Mouse (Mus musculus): ENCODE data around the gene Numb.
"Not testable (repeated sequence)": the region's sequence is repeated elsewhere in the genome, so short reads cannot be mapped to it uniquely, and the experiment has no call there.

The Numb gene

DNA sequence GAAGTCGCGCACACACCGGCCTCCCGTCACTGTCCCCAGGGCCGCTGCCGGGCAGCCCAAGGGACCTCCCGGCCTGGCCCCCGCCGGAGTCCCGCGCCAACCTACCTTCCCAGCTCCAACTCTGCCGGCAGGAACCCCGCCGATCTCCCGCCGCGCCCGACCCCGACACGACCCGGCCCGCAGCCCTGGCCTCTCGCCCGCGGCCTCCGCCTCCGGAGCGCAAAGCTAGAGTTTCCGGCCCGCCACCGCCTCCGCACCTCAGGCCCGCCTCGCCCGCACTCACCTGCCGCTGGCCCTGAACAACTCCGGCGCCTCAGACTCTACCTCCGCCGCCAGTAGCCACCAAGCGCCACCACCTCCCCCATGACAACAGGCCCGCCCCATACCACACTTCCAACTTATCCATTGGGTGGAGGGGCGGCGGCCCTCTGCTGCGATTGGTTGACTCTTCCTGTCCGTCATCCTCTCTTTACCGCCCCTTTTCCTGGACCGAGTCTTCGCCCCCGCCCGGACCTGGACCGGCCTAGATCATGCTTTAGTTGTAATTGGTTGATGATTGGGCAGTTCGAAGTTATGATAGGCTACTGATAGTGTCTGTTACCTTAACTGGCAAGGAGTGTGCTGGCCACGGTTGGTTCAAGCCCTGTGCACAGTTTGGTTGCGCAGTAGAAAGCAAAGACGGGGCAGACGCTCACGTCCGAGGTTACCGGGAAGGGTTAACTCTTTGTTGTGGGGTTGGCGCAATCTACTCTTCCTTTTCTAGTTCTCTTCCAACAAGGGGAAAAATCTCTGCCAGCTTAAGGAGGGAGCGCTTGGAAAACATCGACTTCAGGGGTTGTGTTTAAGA lies at the start of gene Numb:
Gene Numb, minus strand, starts transcription at position 400 of the 847 bp plus-strand sequence.
- DNase-seq, result peak; percentile 97

DNA sequence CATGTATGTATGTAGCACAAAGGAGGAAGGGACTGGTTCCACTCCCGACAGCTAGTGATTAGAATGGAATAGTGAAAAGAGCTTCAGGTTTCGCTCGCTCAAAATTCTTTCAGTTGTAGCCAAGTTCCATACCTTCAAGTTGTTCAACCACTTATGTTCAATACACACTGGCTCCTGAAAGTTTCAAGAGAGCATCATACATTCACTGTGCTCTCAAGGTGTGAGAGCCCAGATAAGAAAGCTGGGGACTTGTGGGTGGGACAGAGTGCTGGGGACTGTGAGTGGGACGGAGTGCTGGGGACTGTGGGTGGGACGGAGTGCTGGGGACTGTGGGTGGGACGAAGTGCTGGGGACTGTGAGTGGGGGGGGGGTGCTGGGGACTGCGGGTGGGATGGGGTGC lies 43.5 kb upstream of the Numb start:
- no peak for DNase-seq

DNA sequence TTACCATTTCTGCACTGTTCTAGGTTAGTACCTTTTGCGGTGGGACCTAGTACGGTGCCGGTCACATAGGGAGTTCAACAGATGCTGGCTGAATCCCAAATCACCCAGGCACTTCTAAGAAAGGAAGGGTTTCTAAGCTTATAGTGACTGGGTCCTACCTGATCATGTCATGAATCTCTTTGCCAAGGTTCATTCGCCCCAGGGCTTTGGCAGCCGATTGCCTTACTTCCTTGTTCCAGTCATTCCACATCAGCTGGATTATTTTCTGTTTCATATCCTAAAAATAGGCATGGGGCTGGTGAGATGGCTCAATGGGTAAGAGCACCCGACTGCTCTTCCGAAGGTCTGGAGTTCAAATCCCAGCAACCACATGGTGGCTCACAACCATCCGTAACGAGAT lies 36.5 kb upstream of the Numb start:
- DNase-seq, result no peak

DNA sequence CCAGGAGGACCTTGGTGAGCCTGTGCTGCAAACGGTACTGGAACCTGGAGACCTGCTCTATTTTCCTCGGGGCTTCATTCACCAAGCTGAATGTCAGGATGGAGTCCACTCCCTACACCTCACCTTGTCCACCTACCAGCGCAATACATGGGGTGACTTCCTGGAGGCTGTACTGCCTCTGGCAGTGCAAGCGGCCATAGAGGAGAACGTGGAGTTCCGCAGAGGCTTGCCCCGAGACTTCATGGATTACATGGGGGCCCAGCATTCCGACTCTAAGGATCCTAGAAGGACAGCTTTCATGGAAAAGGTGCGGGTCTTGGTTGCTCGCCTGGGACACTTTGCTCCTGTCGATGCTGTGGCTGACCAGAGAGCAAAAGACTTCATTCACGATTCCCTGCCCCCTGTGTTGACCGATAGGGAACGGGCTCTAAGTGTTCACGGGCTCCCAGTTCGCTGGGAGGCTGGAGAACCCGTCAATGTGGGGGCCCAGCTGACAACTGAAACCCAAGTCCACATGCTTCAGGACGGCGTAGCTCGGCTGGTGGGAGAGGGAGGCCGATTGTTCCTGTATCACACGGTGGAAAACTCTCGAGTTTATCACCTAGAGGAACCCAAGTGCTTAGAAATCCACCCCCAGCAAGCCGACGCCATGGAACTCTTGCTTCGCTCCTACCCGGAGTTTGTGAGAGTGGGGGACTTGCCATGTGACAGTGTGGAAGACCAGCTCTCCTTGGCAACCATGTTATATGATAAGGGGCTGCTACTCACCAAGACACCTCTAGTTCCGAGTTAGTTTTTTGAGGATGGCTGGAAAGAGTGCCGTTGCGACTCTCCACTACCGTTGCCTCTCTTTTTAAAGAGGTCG lies 30.2 kb upstream of the Numb start:
- no peak for DNase-seq

GRCm38 (mm10) chr12:83950840-83951701 lies 29.3 kb upstream of the Numb start:
- DNase-seq, result peak; percentile 31

DNA sequence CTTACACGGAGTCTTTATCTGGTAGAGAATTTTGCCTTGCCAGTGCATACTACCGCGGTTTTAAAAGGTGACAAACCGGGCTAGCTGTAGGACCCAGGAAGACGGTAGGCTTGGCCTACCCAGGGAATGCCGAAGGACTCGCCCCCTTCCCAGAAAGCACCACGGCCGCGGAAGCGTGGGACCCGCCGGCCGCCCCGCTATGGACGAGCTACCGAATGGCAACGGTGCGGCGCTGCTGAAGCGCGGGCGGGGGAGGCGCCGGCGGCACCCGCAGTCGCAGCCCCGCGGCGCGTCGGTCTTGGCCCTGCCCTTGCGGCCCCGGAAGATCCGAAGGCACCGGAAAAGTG lies 28.7 kb upstream of the Numb start, which contains the start of gene Riox1:
Gene Riox1, plus strand, starts transcription at position 116 of the 347 bp plus-strand sequence.
- DNase-seq, result peak; percentile 83

DNA sequence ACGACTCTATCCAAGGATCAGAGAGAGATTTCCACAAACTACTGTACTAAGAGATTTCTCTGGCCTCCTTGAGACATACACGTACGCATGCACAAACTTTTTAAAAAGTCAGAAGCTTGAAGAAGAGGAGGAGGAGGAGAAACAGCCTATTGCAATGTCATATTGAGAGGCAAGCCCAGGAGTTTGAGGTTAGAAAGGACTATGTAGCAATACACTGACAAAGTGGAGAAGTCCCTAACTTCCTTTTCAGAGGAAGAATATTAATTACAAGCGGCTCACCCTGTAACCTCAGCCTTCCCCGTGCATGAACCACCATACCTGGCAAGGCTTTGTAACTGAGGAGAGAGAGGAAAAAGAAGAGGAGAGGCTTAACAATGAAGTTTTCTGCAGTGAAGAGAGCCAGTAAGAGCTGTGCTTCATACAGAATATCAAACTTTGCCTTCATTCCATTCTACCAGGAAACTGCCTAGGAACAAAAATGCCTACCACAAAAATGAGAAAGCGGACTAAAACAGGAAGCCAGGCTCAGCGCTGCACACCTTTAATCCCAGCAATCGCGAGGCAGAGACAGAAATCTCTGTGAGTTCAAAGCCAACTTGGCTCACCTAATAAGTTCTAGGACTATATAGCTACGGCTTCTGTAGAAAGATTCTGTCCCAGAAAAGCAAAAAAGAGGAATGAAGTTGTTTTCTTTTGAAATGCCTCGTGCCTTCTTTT lies 28.2 kb upstream of the Numb start:
- no peak for DNase-seq

GRCm38 (mm10) chr12:83949043-83949442 lies 27.3 kb upstream of the Numb start:
- DNase-seq, result no peak

- peak; percentile 49 for DNase-seq
These were observed 25.6 kb upstream of the Numb start for GRCm38 (mm10) chr12:83947260-83947811.

DNA sequence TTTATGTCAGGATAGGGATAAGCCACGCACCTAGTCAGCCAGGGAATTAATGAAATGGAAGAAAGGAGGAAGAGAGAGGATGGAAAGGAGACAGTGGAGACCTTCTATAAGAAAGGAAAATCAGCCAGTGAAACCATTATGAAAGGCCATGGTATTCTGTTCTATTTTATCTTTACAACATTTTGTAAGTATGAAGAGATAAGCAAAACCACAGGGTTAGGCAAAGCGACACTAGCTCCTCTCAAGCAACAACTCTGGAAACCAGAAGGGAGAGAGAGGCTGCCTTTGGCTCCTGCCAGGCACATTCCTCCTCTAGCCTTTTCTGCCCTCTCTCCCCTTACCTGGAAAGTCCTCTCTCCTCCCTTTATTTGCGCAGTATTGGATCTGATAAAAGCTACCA lies 20.2 kb upstream of the Numb start:
- no peak for DNase-seq

DNA sequence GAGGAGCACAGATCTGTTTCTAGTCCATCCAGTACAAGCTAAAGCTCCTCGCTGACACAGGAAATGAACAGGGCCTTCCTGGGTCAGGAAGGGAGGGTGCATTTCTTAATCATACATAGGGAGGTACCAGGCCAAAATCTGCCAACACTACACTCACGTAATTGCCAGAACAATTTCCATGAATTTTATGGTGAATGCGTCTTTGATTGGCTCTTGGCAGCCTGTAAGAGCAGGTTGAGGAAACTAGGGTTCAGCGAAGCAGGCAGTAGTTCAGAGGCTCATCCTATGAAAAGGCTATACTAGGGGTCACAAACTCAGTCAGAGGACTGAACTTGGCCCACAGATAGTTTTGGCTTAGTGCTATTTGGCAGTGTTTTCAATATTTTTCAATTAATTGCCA lies 18.3 kb upstream of the Numb start:
- no peak for DNase-seq

DNA sequence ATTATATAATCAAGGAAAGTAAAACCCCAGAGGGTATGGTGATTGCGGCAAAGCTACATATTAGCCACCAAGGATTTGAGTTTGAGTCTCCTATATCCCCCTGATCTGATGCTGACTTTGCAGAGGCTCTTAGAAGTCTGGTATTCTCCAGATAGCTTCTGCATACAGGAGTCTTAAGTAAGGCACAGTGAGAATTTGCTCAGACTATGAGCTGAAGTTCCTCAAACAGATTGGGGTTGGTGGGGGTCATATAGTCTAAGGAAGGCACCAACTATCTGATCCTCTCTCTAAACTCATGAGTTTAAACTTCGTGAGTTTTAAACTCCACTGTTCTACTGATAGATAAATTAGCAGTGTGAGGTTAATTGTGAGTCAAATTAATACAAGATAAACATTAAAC lies 17.6 kb upstream of the Numb start:
- DNase-seq, result no peak

DNA sequence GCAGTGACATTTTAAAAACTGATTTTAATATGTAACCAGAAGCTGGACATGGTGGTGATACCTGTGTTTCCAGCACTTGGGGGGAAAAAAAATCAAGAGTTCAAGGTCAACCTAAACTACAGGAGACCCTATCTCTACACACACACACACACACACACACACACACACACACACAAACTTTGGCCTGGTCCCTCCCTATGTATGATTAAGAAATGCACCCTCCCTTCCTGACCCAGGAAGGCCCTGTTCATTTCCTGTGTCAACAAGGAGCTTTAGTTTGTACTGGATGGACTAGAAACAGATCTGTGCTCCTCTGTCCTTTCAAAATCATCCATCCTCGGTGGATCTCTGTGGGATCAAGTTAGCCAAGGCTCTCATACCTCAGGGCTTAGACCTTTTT lies 16.9 kb upstream of the Numb start:
- DNase-seq, result not testable (repeated sequence)

DNA sequence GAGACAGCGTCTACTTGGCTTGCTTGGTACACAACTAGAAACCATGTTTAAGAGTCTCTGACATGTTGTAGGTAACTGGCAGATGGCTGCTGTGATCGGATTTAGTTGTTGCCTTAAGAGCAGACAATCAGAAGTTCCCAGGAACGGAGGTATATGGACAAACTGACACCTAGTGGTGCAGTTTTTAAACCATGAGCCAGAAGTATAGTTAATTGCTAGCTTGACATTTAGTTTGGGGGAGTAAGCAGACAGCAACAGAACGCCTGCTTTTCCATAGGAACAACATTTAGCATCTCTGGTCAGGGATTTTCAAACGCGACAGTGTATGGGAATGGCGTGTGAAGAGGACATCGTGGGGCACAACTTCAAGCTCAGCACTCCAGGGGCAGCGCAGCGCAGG lies 15.9 kb upstream of the Numb start:
- DNase-seq, result no peak

DNA sequence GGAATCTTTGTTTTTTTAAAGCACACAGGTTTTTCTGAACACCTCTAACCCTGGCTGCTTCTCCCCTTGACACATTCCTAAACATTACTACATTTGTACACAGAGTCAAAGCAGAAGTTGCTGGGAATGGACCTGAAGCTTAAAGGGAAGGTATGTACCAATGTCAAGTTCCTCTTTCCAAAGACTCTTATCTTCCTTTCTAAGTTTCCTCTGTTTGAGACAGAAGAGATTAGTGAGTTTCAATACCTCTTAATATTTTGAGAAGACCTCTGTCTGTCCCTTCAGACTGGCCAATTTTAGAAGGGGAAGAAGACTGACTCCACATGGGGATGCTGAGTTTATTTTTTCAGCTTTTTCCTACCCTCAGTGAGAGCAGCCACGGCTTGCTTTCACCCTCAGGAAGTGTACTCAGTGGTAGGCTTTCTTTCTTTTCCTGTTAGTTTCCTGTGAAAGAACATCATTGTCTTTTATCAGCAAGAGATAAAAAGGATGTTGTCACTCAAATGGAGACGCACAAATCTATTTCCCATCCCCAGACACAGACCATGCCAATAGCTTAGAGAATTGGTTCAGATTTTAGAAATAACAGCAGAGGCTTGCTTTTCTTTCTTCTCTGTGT lies 7.6 kb upstream of the Numb start:
- no peak for DNase-seq

- peak; percentile 58 for DNase-seq
These were observed 6.0 kb upstream of the Numb start for GRCm38 (mm10) chr12:83927747-83928146.

- no peak for DNase-seq
These were observed 4.3 kb upstream of the Numb start for GRCm38 (mm10) chr12:83926061-83926460.

GRCm38 (mm10) chr12:83925160-83925703 lies 3.5 kb upstream of the Numb start:
- no peak for DNase-seq

DNA sequence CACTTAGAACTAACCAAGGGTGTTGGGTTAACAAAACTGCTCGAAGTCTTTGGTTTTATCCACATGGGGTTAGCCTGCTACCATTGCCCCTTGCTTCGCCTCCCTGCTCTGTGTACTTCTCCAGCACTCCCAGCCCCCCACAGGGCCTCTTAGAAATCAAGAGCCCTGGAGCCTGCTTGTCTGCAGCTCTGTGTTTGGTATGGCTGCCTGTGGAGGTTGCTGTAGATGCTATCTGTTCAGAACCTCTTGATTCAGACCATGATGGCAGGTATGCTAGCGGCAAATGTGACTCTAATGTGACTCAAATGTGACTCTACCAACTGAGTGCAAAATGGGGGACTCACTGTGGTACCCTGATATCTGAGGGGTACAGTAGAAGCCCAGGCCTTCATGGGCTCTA lies 2.6 kb upstream of the Numb start:
- no peak for DNase-seq

- DNase-seq, result no peak
These were observed 1.7 kb upstream of the Numb start for GRCm38 (mm10) chr12:83923486-83923859.
